Mouse (Mus musculus): ENCODE measurements around the gene Arl15. TPM values are rescaled to one million over a fixed set of nuclear protein-coding genes. Genes with fewer than 3 reads are reported as not detected.

Gene Arl15
- polyA plus RNA-seq, 1 experiment from 2014 or later, result 11.8 TPM

- ATAC-seq (ENCODE audit: insufficient read depth), result no peak
- H3K27ac ChIP-seq (ENCODE audit: low read depth), result no peak overlapping the region
- H3K9me3 ChIP-seq (ENCODE audit: low read depth, low read length), result no peaks in the 10 kb centered on the region
- no peak for TF ChIP-seq CTCF (IDR thresholded peaks at IDR 0.05; ENCODE audit: low read depth)
- no peak overlapping the region for H3K4me3 ChIP-seq (ENCODE audit: low read depth, low read length)
- H3K27me3 ChIP-seq (ENCODE audit: insufficient read depth, low read length), result no peaks in the 10 kb centered on the region
- no peaks in the 10 kb centered on the region for H3K4me1 ChIP-seq (ENCODE audit: insufficient read depth)
- 66% methylated on average over 15 of the region's 15 CpGs for WGBS
- no peak overlapping the region for H3K4me2 ChIP-seq
- no peak overlapping the region for H3K9ac ChIP-seq
- H3K36me3 ChIP-seq (ENCODE audit: insufficient read depth), result no peaks in the 10 kb centered on the region
- no peak for DNase-seq
Observed at GRCm38 (mm10) chr13:114052426-114053205, 258.3 kb downstream of the Arl15 start.

- no peak for TF ChIP-seq CTCF (IDR thresholded peaks at IDR 0.05; ENCODE audit: low read depth)
- Histone ChIP-seq H3K4me2 (no peak overlapping the region), H3K9ac (no peak overlapping the region), H3K27ac (ENCODE audit: low read depth) (no peak overlapping the region), H3K36me3 (ENCODE audit: insufficient read depth) (no peaks in the 10 kb centered on the region), H3K4me1 (ENCODE audit: insufficient read depth) (no peaks in the 10 kb centered on the region), H3K4me3 (ENCODE audit: low read depth, low read length) (no peak overlapping the region), H3K9me3 (ENCODE audit: low read depth, low read length) (no peaks in the 10 kb centered on the region), H3K27me3 (ENCODE audit: insufficient read depth, low read length) (no peaks in the 10 kb centered on the region)
- 93% methylated on average over 2 of the region's 2 CpGs for WGBS
- DNase-seq, result no peak
- ATAC-seq (ENCODE audit: insufficient read depth), result no peak
Observed at GRCm38 (mm10) chr13:114053261-114053660, 259.0 kb downstream of the Arl15 start.

GRCm38 (mm10) chr13:114055686-114056085 is 261.4 kb downstream of the Arl15 start:
- no peak for TF ChIP-seq CTCF (IDR thresholded peaks at IDR 0.05; ENCODE audit: low read depth)
- H3K4me1 ChIP-seq (ENCODE audit: insufficient read depth), result no peaks in the 10 kb centered on the region
- 79% methylated on average over 9 of the region's 9 CpGs for WGBS
- DNase-seq (no peak), ATAC-seq (ENCODE audit: insufficient read depth) (no peak)
- H3K9ac ChIP-seq, result no peak overlapping the region
- H3K36me3 ChIP-seq (ENCODE audit: insufficient read depth), result no peaks in the 10 kb centered on the region
- H3K27me3 ChIP-seq (ENCODE audit: insufficient read depth, low read length), result no peaks in the 10 kb centered on the region
- H3K4me2 ChIP-seq, result no peak overlapping the region
- no peaks in the 10 kb centered on the region for H3K9me3 ChIP-seq (ENCODE audit: low read depth, low read length)
- no peak overlapping the region for H3K27ac ChIP-seq (ENCODE audit: low read depth)
- no peak overlapping the region for H3K4me3 ChIP-seq (ENCODE audit: low read depth, low read length)

- H3K4me2 ChIP-seq, result no peak overlapping the region
- H3K27ac ChIP-seq (ENCODE audit: low read depth), result no peak overlapping the region
Observed at GRCm38 (mm10) chr13:114060258-114060657, 266.0 kb downstream of the Arl15 start.

GRCm38 (mm10) chr13:114061234-114061633 is 266.9 kb downstream of the Arl15 start:
- H3K27me3 ChIP-seq (ENCODE audit: insufficient read depth, low read length), result no peaks in the 10 kb centered on the region
- no peak for TF ChIP-seq CTCF (IDR thresholded peaks at IDR 0.05; ENCODE audit: low read depth)
- H3K27ac ChIP-seq (ENCODE audit: low read depth), result no peak overlapping the region
- H3K4me3 ChIP-seq (ENCODE audit: low read depth, low read length), result no peak overlapping the region
- no peak overlapping the region for H3K4me2 ChIP-seq
- ATAC-seq (ENCODE audit: insufficient read depth), result no peak
- H3K9ac ChIP-seq, result no peak overlapping the region
- H3K9me3 ChIP-seq (ENCODE audit: low read depth, low read length), result no peaks in the 10 kb centered on the region
- DNase-seq, result no peak
- H3K36me3 ChIP-seq (ENCODE audit: insufficient read depth), result no peaks in the 10 kb centered on the region
- H3K4me1 ChIP-seq (ENCODE audit: insufficient read depth), result no peaks in the 10 kb centered on the region
- WGBS, result 90% methylated on average over 7 of the region's 7 CpGs

More at GRCm38 (mm10) chr13:114060258-114060657, 266.0 kb downstream of the Arl15 start:
- H3K4me1 ChIP-seq (ENCODE audit: insufficient read depth), result no peaks in the 10 kb centered on the region
- no peaks in the 10 kb centered on the region for H3K9me3 ChIP-seq (ENCODE audit: low read depth, low read length)
- no peak for ATAC-seq (ENCODE audit: insufficient read depth)
- H3K9ac ChIP-seq, result no peak overlapping the region
- 52% methylated on average over 6 of the region's 6 CpGs for WGBS
- no peaks in the 10 kb centered on the region for H3K27me3 ChIP-seq (ENCODE audit: insufficient read depth, low read length)
- no peaks in the 10 kb centered on the region for H3K36me3 ChIP-seq (ENCODE audit: insufficient read depth)
- DNase-seq, result no peak
- no peak for TF ChIP-seq CTCF (IDR thresholded peaks at IDR 0.05; ENCODE audit: low read depth)
- no peak overlapping the region for H3K4me3 ChIP-seq (ENCODE audit: low read depth, low read length)

GRCm38 (mm10) chr13:114064069-114064468 is 269.8 kb downstream of the Arl15 start:
- WGBS, result 65% methylated on average over 9 of the region's 9 CpGs
- H3K27ac ChIP-seq (ENCODE audit: low read depth), result no peak overlapping the region
- H3K27me3 ChIP-seq (ENCODE audit: insufficient read depth, low read length), result no peaks in the 10 kb centered on the region
- H3K36me3 ChIP-seq (ENCODE audit: insufficient read depth), result no peaks in the 10 kb centered on the region
- H3K9me3 ChIP-seq (ENCODE audit: low read depth, low read length), result no peaks in the 10 kb centered on the region
- TF ChIP-seq CTCF (IDR thresholded peaks at IDR 0.05; ENCODE audit: low read depth), result no peak
- ATAC-seq (ENCODE audit: insufficient read depth), result no peak
- no peak overlapping the region for H3K4me3 ChIP-seq (ENCODE audit: low read depth, low read length)
- DNase-seq, result no peak
- no peak overlapping the region for H3K4me2 ChIP-seq
- no peaks in the 10 kb centered on the region for H3K4me1 ChIP-seq (ENCODE audit: insufficient read depth)
- H3K9ac ChIP-seq, result no peak overlapping the region

GRCm38 (mm10) chr13:114065012-114065411 is 270.7 kb downstream of the Arl15 start:
- no peak overlapping the region for H3K9ac ChIP-seq
- no peaks in the 10 kb centered on the region for H3K36me3 ChIP-seq (ENCODE audit: insufficient read depth)
- H3K27ac ChIP-seq (ENCODE audit: low read depth), result no peak overlapping the region
- no peaks in the 10 kb centered on the region for H3K27me3 ChIP-seq (ENCODE audit: insufficient read depth, low read length)
- 31% methylated on average over 6 of the region's 6 CpGs for WGBS
- no peaks in the 10 kb centered on the region for H3K4me1 ChIP-seq (ENCODE audit: insufficient read depth)
- no peak overlapping the region for H3K4me3 ChIP-seq (ENCODE audit: low read depth, low read length)
- H3K9me3 ChIP-seq (ENCODE audit: low read depth, low read length), result no peaks in the 10 kb centered on the region
- DNase-seq (no peak), ATAC-seq (ENCODE audit: insufficient read depth) (no peak)
- TF ChIP-seq CTCF (IDR thresholded peaks at IDR 0.05; ENCODE audit: low read depth), result no peak
- H3K4me2 ChIP-seq, result no peak overlapping the region
